Mouse (Mus musculus) heart, adult 9 months (tissue): ENCODE results near the gene Mdm2.
"Not testable (repeated sequence)": the region's sequence is repeated elsewhere in the genome, so short reads cannot be mapped to it uniquely, and the experiment has no call there.

Source experiments
- DNase-seq, 2 experiments: peaks; one replicate each; pipeline ENCODE4 v3.0.0; 2022; ENCODE audit warnings: low spot score in 2 of 2

Mdm2 gene

GRCm38 (mm10) chr10:117713466-117713865 lies 2.9 kb upstream of the Mdm2 start:
- no peak for DNase-seq

- DNase-seq, result no peak
Observed at GRCm38 (mm10) chr10:117712871-117713270, 2.3 kb upstream of the Mdm2 start.

- DNase-seq, result no peak
Observed at GRCm38 (mm10) chr10:117712191-117712754, 1.7 kb upstream of the Mdm2 start.

GRCm38 (mm10) chr10:117711408-117711807 lies 850 bp upstream of the Mdm2 start:
- DNase-seq, result no peak

GRCm38 (mm10) chr10:117709930-117710603 lies 491 bp downstream of the Mdm2 start:
- DNase-seq, result peak; percentile 85 to 86

- DNase-seq, result no peak
Observed at GRCm38 (mm10) chr10:117709326-117709830, 1.2 kb downstream of the Mdm2 start.

GRCm38 (mm10) chr10:117708856-117709255 lies 1.7 kb downstream of the Mdm2 start:
- DNase-seq, result no peak

GRCm38 (mm10) chr10:117708376-117708775 lies 2.2 kb downstream of the Mdm2 start:
- DNase-seq, result no peak

GRCm38 (mm10) chr10:117707114-117707838 lies 3.3 kb downstream of the Mdm2 start:
- no peak for DNase-seq

- no peak for DNase-seq
Observed at GRCm38 (mm10) chr10:117706440-117706839, 4.1 kb downstream of the Mdm2 start.

GRCm38 (mm10) chr10:117705806-117706205 lies 4.8 kb downstream of the Mdm2 start:
- DNase-seq, result no peak

- no peak for DNase-seq
Observed at GRCm38 (mm10) chr10:117704964-117705335, 5.6 kb downstream of the Mdm2 start.

GRCm38 (mm10) chr10:117704314-117704963 lies 6.1 kb downstream of the Mdm2 start:
- DNase-seq, result not testable (repeated sequence)

GRCm38 (mm10) chr10:117703506-117703905 lies 7.1 kb downstream of the Mdm2 start:
- no peak for DNase-seq

GRCm38 (mm10) chr10:117702024-117702833 lies 8.3 kb downstream of the Mdm2 start:
- no peak for DNase-seq

GRCm38 (mm10) chr10:117701034-117701829 lies 9.3 kb downstream of the Mdm2 start:
- DNase-seq, result no peak

GRCm38 (mm10) chr10:117700450-117700849 lies 10.1 kb downstream of the Mdm2 start:
- DNase-seq, result no peak

GRCm38 (mm10) chr10:117699914-117700313 lies 10.6 kb downstream of the Mdm2 start:
- DNase-seq, result no peak

- DNase-seq, result no peak
Observed at GRCm38 (mm10) chr10:117698313-117699138, 12.0 kb downstream of the Mdm2 start.
